Mouse (Mus musculus) thymus, adult 2 months (tissue): ENCODE results near the gene Psmc3.

ENCODE experiments used
- CTCF ChIP-seq: fragments of 200-500 bp; IDR thresholded peaks from 2 replicates; pipeline ENCODE4 v1.5.1; 2012; ENCODE audit warnings: mild to moderate bottlenecking, control low read depth, low read length, moderate library complexity, borderline replicate concordance; ENCODE audit not compliant: control insufficient read depth, poor library complexity, insufficient read depth; ENCODE audit errors: extremely low read depth
- POLR2A ChIP-seq: fragments of 200-500 bp; IDR thresholded peaks from 2 replicates; pipeline ENCODE4 v1.6.1; 2012; ENCODE audit warnings: mild to moderate bottlenecking, low read length, control low read depth, moderate library complexity; ENCODE audit not compliant: control insufficient read depth, poor library complexity, insufficient read depth; ENCODE audit errors: extremely low read depth

DNA sequence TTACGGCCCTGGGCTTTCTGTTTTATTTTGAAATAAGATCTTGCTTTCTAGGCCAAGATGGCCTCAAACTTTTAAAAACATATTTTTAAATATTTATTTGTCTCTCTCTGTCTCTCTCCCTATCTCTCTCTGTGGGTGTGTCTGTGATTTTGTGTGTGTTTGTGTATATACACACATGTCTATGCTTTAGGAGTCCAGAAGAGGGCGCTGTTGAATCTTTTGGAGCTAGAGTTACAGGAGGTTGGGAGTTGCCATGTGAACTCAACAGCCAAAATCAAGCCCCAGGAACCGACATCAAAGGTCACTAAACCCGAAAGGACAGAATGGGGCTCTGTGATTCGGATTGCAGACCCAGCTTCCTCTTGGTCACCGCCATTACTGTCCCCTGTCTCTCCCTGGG, 56.6 kb downstream of the Psmc3 start:
- TF ChIP-seq CTCF, result no peak
- TF ChIP-seq POLR2A, result no peak
